Mouse (Mus musculus) liver, postnatal 0 days (tissue): ENCODE measurements around the gene Rab6a.

Source experiments
- CTCF ChIP-seq: sonication (generic); IDR thresholded peaks from 2 replicates; pipeline ENCODE4 v1.5.1; 2016; ENCODE audit warnings: antibody characterized with exemption, low read depth
- EP300 ChIP-seq: IDR thresholded peaks from 2 replicates; pipeline ENCODE4 v1.6.1; 2016; ENCODE audit warnings: antibody characterized with exemption, low read depth, mild to moderate bottlenecking

- TF ChIP-seq CTCF: no peak
- no peak for TF ChIP-seq EP300
These were observed 63.4 kb downstream of the Rab6a start for GRCm38 (mm10) chr7:100670646-100671045.
